Mouse (Mus musculus) MEL (cell line): ENCODE data around the gene Enpp7.

Experiments
- CHD2 ChIP-seq: IDR thresholded peaks from 2 replicates; pipeline ENCODE4 v1.6.1; 2011; ENCODE audit warnings: low read length, improper control_type of control experiment
- CTCF ChIP-seq, 3 experiments: IDR thresholded peaks in 2 of 3; conservative IDR thresholded peaks in 1 of 3; 2 replicates each; pipeline ENCODE4 v1.5.1; 2011 to 2012; ENCODE audit warnings: low read length in 3 of 3, low read depth in 2 of 3, mild to moderate bottlenecking in 2 of 3, improper control_type of control experiment in 1 of 3, inconsistent platforms in 1 of 3, mixed read lengths in 1 of 3, moderate library complexity in 1 of 3; ENCODE audit not compliant: control insufficient read depth in 1 of 3, insufficient read depth in 1 of 3, poor library complexity in 1 of 3, severe bottlenecking in 1 of 3
- EP300 ChIP-seq, 2 experiments: IDR thresholded peaks; 2 replicates each; pipeline ENCODE4 v1.6.1; 2011; ENCODE audit warnings: improper control_type of control experiment in 2 of 2, low read length in 2 of 2, low read depth in 1 of 2, mild to moderate bottlenecking in 1 of 2
- GATA1 ChIP-seq: IDR thresholded peaks from 2 replicates; pipeline ENCODE4 v1.6.1; 2011; ENCODE audit warnings: low read depth, low read length, improper control_type of control experiment
- MAX ChIP-seq: IDR thresholded peaks from 2 replicates; pipeline ENCODE4 v1.6.1; 2011; ENCODE audit warnings: low read length, improper control_type of control experiment
- POLR2A ChIP-seq, 2 experiments: IDR thresholded peaks; 2 replicates each; pipeline ENCODE4 v1.6.1; 2011 to 2012; ENCODE audit warnings: low read length in 2 of 2, mild to moderate bottlenecking in 2 of 2, control low read depth in 1 of 2, improper control_type of control experiment in 1 of 2, low read depth in 1 of 2, moderate library complexity in 1 of 2; ENCODE audit not compliant: control insufficient read depth in 1 of 2, insufficient read depth in 1 of 2, poor library complexity in 1 of 2

- TF ChIP-seq POLR2A (IDR thresholded peaks at IDR 0.05; ENCODE audit: control insufficient read depth in 1 of 2, insufficient read depth in 1 of 2, low read depth in 1 of 2, low read length in 2 of 2, poor library complexity in 1 of 2): no peak
- no peak for TF ChIP-seq EP300 (IDR thresholded peaks at IDR 0.05; ENCODE audit: low read depth in 1 of 2, low read length in 2 of 2)
- TF ChIP-seq CTCF (IDR thresholded peaks at IDR 0.05 in 2 of 3, conservative IDR thresholded peaks at IDR 0.05 in 1 of 3; ENCODE audit: control insufficient read depth in 1 of 3, insufficient read depth in 1 of 3, low read depth in 2 of 3, low read length in 3 of 3, poor library complexity in 1 of 3, severe bottlenecking in 1 of 3): no peak
- TF ChIP-seq MAX: no peak
- TF ChIP-seq CHD2: no peak
- no peak for TF ChIP-seq GATA1
Observed at GRCm38 (mm10) chr11:119035094-119035685, 47.2 kb downstream of the Enpp7 start.
